Mouse (Mus musculus) hindbrain, embryonic 15.5 days (tissue): Measurements from ENCODE around the gene Asna1. TPM values are rescaled to one million over a fixed set of nuclear protein-coding genes. Genes with fewer than 3 reads are reported as not detected.

ENCODE experiments used
- ATAC-seq: fragments of 200-750 bp; cut with Nextera tagmentation; 2 replicates; pipeline ENCODE4 v1.8.0; 2017; ENCODE audit warnings: low read depth, moderate number of reproducible peaks, moderate TSS enrichment; ENCODE audit not compliant: low FRiP score
- H3K27ac ChIP-seq: fragments of 300-500 bp; sonication (generic); replicated peaks from 2 replicates; pipeline ENCODE4 v1.5.1; 2015; ENCODE audit warnings: mild to moderate bottlenecking, inconsistent platforms
- H3K27me3 ChIP-seq: fragments of 300-500 bp; sonication (generic); 2 replicates; pipeline ENCODE4 v1.6.1; 2015; ENCODE audit warnings: control low read depth, inconsistent platforms
- H3K36me3 ChIP-seq: fragments of 300-500 bp; sonication (generic); 2 replicates; pipeline ENCODE4 v1.6.1; 2015; ENCODE audit warnings: control low read depth, inconsistent platforms
- H3K4me1 ChIP-seq: fragments of 300-500 bp; sonication (generic); replicated peaks from 2 replicates; pipeline ENCODE4 v1.6.1; 2015; ENCODE audit warnings: control low read depth, inconsistent platforms
- H3K4me2 ChIP-seq: fragments of 300-500 bp; sonication (generic); 2 replicates; pipeline ENCODE4 v1.6.1; 2015; ENCODE audit warnings: moderate library complexity, mild to moderate bottlenecking, inconsistent platforms
- H3K4me3 ChIP-seq: fragments of 300-500 bp; sonication (generic); 2 replicates; pipeline ENCODE4 v1.5.1; 2015; ENCODE audit warnings: mild to moderate bottlenecking, inconsistent platforms
- H3K9ac ChIP-seq: fragments of 300-500 bp; sonication (generic); 2 replicates; pipeline ENCODE4 v1.6.1; 2015; ENCODE audit warnings: inconsistent platforms
- H3K9me3 ChIP-seq: fragments of 300-500 bp; sonication (generic); 2 replicates; pipeline ENCODE4 v1.6.1; 2016; ENCODE audit warnings: control low read depth, inconsistent platforms
- WGBS: fragments of 180-500 bp; shearing (Covaris S2); methylation state at CpG from one replicate; pipeline ENCODE4 v1.1.7; 2015; 5-methylcytosine and 5-hydroxymethylcytosine counted together
- polyA plus RNA-seq: library from polyadenylated mRNA; unstranded; fragments of >200 nt; fragmentation: Nextera tagmentation; extraction: Ambion mirVana; gene quantifications from 2 replicates; pipeline ENCODE4 v1.2.1, GENCODE M21; 2015

The Asna1 gene
- polyA plus RNA-seq, 1 experiment from 2014 or later: 159 TPM

DNA sequence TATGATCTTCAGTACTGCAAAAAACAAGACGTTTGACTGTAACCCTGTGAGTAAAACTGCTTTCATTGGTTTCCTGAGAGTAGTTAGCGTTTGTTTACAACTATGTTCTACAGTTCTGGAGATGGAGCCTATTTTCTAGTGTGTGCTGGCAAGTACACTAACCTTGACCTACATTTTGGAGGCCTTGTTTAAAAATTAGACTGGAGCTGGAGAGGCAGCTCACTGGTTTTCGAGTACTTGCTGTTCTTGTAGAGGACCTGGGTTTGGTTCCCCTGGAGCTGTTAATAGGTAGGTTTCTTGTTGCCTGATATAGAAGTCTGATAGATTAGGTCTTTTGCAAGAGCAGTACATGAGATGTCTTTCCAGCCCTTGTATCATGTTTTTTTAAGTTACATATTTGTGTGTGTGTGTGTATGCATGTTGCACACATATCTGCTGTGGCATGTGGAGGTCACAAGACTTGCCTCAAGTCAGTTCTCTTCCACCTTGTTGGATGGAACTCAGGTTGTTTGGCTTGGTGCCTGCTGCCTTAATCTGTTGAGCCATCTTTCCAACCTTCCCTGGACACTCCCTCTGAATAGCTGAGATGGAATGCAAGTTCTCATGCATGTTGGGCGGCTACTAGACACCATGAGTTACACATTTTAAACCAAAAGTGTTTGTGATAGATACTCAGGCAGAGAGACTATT, 7.7 kb upstream of the Asna1 start:
- H3K9me3 ChIP-seq: no peaks in the 10 kb centered on the region
- H3K9ac ChIP-seq: no peak overlapping the region
- peaks cover 35% of the 10 kb centered on the region for H3K36me3 ChIP-seq
- H3K4me2 ChIP-seq: no peak overlapping the region
- H3K4me3 ChIP-seq: no peak overlapping the region
- ATAC-seq: no peak
- H3K27ac ChIP-seq: no peak overlapping the region
- 91% methylated on average over 4 of the region's 4 CpGs for WGBS
- H3K4me1 ChIP-seq: peaks cover 32% of the 10 kb centered on the region
- H3K27me3 ChIP-seq: no peaks in the 10 kb centered on the region

DNA sequence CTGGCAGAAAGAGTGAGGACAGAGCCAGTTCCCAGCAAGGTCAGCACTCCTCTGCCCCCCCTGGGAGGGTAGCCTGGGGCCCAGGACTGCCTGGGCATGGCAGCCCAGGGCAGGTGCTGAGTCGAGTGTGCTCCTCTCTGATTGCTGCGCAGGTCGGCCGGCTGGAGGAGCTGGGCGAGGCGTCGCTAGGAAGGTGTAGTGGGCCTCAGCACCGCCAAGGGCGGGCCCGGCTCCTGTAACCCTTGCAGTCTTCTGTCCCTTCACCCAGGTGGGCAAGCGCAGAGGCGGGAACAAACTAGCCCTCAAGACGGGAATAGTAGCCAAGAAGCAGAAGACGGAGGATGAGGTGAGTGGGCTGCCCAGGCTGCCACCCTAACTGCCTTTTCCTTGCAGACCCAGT, 4.2 kb upstream of the Asna1 start:
- H3K27me3 ChIP-seq: no peaks in the 10 kb centered on the region
- peaks cover 35% of the 10 kb centered on the region for H3K36me3 ChIP-seq
- H3K27ac ChIP-seq: no peak overlapping the region
- ATAC-seq: no peak
- H3K4me2 ChIP-seq: peak overlapping the region; percentile 90; the same call in 1 of the 2 replicates
- no peaks in the 10 kb centered on the region for H3K9me3 ChIP-seq
- peak overlapping the region; percentile 98; the same call in 1 of the 2 replicates for H3K4me3 ChIP-seq
- H3K9ac ChIP-seq: no peak overlapping the region
- 92% methylated on average over 14 of the region's 14 CpGs for WGBS
- H3K4me1 ChIP-seq: peaks cover 34% of the 10 kb centered on the region

DNA sequence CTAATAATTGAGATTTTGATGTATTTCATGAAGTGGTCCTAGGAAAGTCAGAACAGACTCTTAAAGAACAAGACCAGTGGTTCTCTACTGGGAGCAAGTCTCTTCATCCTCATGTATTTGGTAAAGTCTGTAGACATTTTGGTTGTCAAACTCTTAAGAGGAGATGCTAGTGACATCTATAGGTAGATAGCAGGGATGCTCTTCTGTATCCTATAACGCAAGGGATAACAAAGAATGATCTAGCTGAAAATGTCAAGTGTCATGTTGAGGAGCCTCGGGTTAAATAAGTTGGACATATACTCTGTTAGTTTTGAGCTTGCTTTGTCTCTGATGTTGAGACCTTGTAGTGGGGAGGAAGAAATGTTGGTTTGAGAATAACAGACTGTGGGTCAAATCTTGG, 2.8 kb upstream of the Asna1 start:
- ATAC-seq: no peak
- peak overlapping the region; percentile 98 for H3K4me3 ChIP-seq
- peaks cover 41% of the 10 kb centered on the region for H3K36me3 ChIP-seq
- 19% methylated on average over 2 of the region's 2 CpGs for WGBS
- H3K4me1 ChIP-seq: peaks cover 41% of the 10 kb centered on the region
- H3K9ac ChIP-seq: peak overlapping the region; percentile 99
- peak overlapping the region; percentile 90 for H3K4me2 ChIP-seq
- no peaks in the 10 kb centered on the region for H3K27me3 ChIP-seq
- no peaks in the 10 kb centered on the region for H3K9me3 ChIP-seq
- H3K27ac ChIP-seq: no peak overlapping the region

DNA sequence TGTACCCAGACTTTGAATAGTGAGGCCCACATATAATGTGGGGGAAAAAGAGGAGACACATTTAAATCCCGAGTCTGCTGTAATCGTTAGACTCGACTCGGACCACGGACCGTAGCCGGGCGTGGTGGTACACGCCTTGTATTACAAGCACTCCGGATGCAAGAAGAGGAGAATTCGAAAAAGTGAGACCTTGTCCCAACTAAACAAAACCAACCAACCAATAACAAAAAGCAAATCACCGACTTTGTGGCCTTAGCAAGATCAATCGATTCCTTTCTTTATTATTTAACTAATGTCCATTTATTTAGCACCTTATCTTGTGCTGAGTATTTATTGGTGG, 2.4 kb upstream of the Asna1 start:
- peaks cover 41% of the 10 kb centered on the region for H3K4me1 ChIP-seq
- 1% methylated on average over 13 of the region's 13 CpGs for WGBS
- H3K9me3 ChIP-seq: no peaks in the 10 kb centered on the region
- H3K9ac ChIP-seq: peak overlapping the region; percentile 99
- H3K4me2 ChIP-seq: peak overlapping the region; percentile 90
- H3K27ac ChIP-seq: peak overlapping the region; percentile 94
- peak overlapping the region; percentile 98 for H3K4me3 ChIP-seq
- peaks cover 37% of the 10 kb centered on the region for H3K36me3 ChIP-seq
- H3K27me3 ChIP-seq: no peaks in the 10 kb centered on the region
- ATAC-seq: no peak

DNA sequence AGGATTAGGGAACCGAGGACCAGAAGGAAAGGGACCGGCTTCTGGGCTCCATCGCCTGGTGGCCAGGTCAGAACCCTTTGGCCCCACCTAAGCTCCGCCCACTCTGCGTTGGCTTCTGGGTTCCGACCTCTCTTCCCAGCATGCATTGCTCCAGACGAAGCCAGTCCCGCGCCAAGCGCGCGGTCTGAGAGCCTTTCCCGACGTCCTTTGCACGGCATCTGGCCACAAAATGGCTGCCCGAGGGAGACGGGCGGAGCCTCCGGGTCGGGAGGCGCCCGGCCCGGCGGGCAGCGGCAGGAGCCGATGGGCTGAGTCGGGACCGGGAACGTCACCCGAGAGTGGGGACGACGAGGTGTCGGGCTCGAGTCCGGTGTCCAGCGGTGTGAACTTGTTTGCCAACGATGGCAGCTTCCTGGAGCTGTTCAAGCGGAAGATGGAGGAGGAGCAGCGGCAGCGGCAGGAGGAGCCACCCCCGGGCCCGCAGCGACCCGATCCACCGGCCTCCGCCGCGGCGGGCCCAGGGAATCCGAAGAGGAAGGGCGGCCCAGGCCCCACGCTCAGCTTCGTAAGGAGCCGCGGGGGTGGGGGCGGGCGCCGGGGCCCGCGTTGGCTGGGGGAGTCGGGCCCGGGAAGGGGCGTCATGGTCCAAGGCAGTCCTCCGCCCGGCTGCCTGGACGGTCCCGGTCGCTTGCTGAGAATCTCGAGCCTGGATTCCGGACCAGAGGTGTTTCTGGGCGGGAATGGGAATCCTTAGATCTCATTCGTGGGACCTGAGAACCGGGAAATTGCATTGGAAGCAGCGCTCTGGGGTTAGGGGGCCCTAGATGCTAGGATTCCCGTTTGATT, 1.8 kb upstream of the Asna1 start, which contains the start of gene Trir:
TSS of gene Trir (plus strand) at position 154 of the 846 bp plus-strand sequence.
- peaks cover 41% of the 10 kb centered on the region for H3K4me1 ChIP-seq
- H3K36me3 ChIP-seq: peaks cover 37% of the 10 kb centered on the region
- peak; percentile 75 for ATAC-seq
- H3K9me3 ChIP-seq: no peaks in the 10 kb centered on the region
- H3K27me3 ChIP-seq: no peaks in the 10 kb centered on the region
- WGBS: under 1% methylated on average over 68 of the region's 75 CpGs
- H3K4me3 ChIP-seq: peak within 1 kb of the TSS; percentile 98
- peak within 1 kb of the TSS; percentile 99 for H3K9ac ChIP-seq
- peak within 1 kb of the TSS; percentile 90 for H3K4me2 ChIP-seq
- H3K27ac ChIP-seq: peak within 1 kb of the TSS; percentile 94

DNA sequence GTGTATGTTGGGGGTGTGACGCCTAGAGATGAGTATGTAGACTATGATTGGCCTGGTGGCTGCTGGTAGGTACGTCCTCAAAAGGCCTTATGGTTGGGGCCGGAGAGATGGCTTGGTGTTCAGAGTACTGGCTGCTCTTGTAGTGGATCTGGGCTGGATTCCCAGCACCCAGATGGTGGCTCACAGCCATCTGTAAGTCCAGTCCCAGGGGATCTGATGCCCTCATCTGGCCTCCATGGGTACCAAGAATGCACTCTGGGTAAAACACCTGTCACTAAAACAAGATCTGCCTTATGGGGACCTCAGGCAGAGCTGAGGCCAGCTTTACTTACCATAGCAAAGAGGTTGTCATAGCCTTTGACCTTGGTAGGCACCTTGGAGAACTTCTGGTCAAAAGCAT, 1.2 kb downstream of the Asna1 start:
- Histone ChIP-seq H3K4me2 (peak overlapping the region; percentile 90), H3K9me3 (no peaks in the 10 kb centered on the region), H3K27ac (no peak overlapping the region), H3K4me1 (peaks cover 36% of the 10 kb centered on the region), H3K27me3 (no peaks in the 10 kb centered on the region), H3K36me3 (peaks cover 31% of the 10 kb centered on the region), H3K4me3 (peak overlapping the region; percentile 98), H3K9ac (no peak overlapping the region)
- no peak for ATAC-seq
- WGBS: 94% methylated on average over 3 of the region's 3 CpGs

DNA sequence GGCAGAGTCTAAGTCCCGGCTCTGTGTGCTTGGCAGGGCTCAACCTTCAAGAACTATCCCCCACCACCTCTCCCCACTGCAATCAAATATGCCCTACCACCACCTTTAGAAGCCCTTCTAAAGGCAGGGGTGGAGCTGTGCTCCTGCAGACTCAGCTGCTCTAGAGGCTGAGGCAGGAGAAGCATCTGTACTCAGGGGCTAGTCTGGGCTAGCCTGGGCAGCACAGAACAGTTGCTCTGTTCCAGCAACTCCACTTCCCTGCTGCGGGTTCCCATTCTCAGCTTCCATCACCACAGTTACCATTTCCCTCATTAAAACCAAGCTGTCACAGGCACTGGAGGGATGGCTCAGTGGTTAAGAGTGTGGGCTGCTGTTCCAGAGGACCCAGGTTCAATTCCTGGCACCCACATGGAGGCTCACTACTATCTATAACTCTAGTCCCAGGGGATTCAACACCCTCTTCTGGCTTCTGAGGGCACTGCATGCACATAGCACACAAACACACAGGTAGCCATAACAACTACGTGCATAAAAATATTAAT, 3.5 kb downstream of the Asna1 start:
- Histone ChIP-seq H3K4me1 (peaks cover 23% of the 10 kb centered on the region), H3K9ac (no peak overlapping the region), H3K9me3 (no peaks in the 10 kb centered on the region), H3K36me3 (peaks cover 39% of the 10 kb centered on the region), H3K27me3 (no peaks in the 10 kb centered on the region), H3K4me2 (no peak overlapping the region), H3K27ac (no peak overlapping the region), H3K4me3 (no peak overlapping the region)
- 97% methylated on average over 3 of the region's 3 CpGs for WGBS
- ATAC-seq: no peak

DNA sequence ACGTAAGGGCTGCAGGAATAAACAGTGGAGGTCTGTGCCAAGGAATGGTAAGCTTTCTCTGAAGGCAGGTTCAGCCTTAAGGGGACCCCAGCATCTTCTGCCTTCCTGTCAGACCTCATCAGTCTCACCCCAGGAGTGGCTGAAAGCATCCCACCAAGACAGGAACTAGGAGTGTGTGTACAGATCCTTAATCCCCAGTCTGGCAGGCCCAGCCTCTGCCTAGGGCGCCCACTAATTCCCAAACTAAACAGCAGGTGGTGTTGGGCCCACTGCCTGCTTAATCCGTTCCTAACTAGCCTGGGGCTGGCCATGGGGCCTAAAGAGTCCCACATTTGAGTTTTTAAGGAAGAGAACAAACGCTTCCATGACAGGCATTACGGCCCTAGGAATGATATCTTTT, 7.9 kb downstream of the Asna1 start:
- Histone ChIP-seq H3K4me1 (peaks cover 7% of the 10 kb centered on the region), H3K9me3 (no peaks in the 10 kb centered on the region), H3K4me2 (no peak overlapping the region), H3K36me3 (peaks cover 25% of the 10 kb centered on the region), H3K4me3 (no peak overlapping the region), H3K27me3 (peaks cover 17% of the 10 kb centered on the region), H3K9ac (no peak overlapping the region), H3K27ac (no peak overlapping the region)
- ATAC-seq: no peak
- 51% methylated on average over 5 of the region's 5 CpGs for WGBS

DNA sequence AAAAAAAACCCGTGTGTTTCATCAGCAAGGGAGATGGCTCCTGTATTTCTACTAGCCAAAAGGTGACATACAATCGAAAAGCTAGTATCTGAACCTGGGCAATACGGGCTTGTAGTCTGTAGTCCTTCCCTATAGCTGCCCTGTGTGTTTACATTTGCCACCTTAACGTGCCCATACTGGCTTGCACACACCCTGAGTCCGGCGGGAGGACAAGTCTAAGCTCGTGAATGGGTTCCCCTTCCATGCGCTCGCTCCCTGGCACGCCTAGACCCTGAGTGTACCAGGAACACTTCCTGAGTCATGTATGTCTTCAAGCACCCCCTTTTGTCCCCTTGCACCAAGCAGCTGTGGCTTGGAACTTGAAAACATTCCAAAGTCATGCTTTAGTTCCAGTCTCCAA, 8.4 kb downstream of the Asna1 start:
- no peak for ATAC-seq
- H3K4me1 ChIP-seq: peaks cover 7% of the 10 kb centered on the region

DNA sequence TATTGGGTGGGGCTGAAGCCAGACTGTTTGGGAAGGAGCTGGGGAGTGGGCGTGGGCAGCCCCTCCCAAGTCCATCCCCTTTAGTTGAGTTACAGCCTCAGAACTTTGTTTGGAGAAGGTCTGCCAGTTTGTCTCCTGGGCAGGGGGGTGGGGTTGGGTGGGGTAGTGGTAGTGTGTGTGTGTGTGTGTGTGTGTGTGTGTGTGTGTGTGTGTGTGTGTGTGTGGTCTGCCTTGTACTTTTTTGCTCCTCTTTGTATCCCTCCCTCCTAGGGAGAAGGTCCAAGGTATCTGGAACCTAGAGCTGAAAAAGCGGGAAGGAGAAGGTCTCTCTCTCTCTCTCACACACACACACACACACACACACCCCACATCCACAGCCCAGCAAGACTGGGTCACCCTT, 10.7 kb downstream of the Asna1 start, which contains the start of gene Best2:
TSS of gene Best2 (minus strand) at position 101 of the 400 bp plus-strand sequence.
- WGBS: 60% methylated on average over 2 of the region's 2 CpGs

More for the DNA sequence above, 8.4 kb downstream of the Asna1 start:
- Histone ChIP-seq H3K4me2 (no peak overlapping the region), H3K4me3 (no peak overlapping the region), H3K27ac (no peak overlapping the region), H3K36me3 (peaks cover 20% of the 10 kb centered on the region), H3K27me3 (peaks cover 18% of the 10 kb centered on the region), H3K9me3 (no peaks in the 10 kb centered on the region), H3K9ac (no peak overlapping the region)
- 73% methylated on average over 10 of the region's 10 CpGs for WGBS

DNA sequence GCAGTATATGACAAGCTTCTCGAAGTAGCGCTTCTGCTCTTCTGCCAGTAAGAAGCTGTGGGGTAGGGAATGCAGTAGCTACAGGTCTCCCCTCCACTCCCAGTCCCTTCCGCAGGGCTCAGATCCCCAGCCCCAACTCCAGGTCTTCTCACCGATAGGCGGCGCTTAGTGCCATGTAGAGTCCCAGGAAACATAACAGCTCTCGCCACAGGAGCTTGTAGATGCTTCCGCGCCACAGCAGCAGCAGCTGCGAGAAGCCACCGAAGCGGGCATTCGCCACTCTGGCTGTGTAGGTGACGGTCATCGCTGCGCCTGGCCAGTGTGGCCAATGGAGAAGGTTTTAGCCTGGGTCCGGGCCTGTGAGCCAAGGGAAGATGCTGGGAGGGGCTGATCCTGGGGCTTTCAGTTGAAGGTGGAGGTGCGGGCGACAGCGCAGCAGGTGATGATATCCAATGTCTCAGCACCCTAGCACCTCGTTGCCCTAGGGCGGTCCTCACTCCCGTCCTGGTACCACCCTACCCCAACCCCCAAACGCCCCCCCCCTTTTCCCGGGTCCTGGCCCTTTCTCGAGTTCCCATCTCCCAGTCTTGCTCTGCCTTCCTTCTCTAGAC, 11.7 kb downstream of the Asna1 start:
- no peak overlapping the region for H3K27ac ChIP-seq
- peak; percentile 73; the same call in 1 of the 2 replicates for ATAC-seq
- H3K36me3 ChIP-seq: peaks cover 8% of the 10 kb centered on the region
- H3K4me2 ChIP-seq: peak overlapping the region; percentile 84
- H3K9ac ChIP-seq: peak overlapping the region; percentile 56
- H3K27me3 ChIP-seq: peaks cover 36% of the 10 kb centered on the region
- H3K4me3 ChIP-seq: peak overlapping the region; percentile 41
- 7% methylated on average over 26 of the region's 26 CpGs for WGBS
- H3K9me3 ChIP-seq: no peaks in the 10 kb centered on the region
- peaks cover 7% of the 10 kb centered on the region for H3K4me1 ChIP-seq

More for the DNA sequence above, 10.7 kb downstream of the Asna1 start, which contains the start of gene Best2:
- Histone ChIP-seq H3K9ac (peak within 1 kb of the TSS; percentile 56), H3K4me2 (peak within 1 kb of the TSS; percentile 84), H3K4me1 (peaks cover 7% of the 10 kb centered on the region), H3K27me3 (peaks cover 33% of the 10 kb centered on the region), H3K36me3 (peaks cover 14% of the 10 kb centered on the region), H3K9me3 (no peaks in the 10 kb centered on the region), H3K27ac (no peak within 1 kb of the TSS), H3K4me3 (peak within 1 kb of the TSS; percentile 41)
- ATAC-seq: no peak
